Mouse (Mus musculus) thymus, adult 2 months (tissue): ENCODE measurements around the gene Gabarap. TPM values are rescaled to one million over a fixed set of nuclear protein-coding genes. Genes with fewer than 3 reads are reported as not detected.

Experiments used
- DNase-seq: peaks from one replicate; pipeline ENCODE4 v3.0.0; 2021
- H3K27ac ChIP-seq: fragments of 200-500 bp; 2 replicates; pipeline ENCODE4 v1.5.1; 2012; ENCODE audit warnings: low read length, control low read depth; ENCODE audit not compliant: control insufficient read depth, insufficient read depth
- H3K27me3 ChIP-seq: fragments of 200-500 bp; 2 replicates; pipeline ENCODE4 v1.6.1; 2012; ENCODE audit warnings: mild to moderate bottlenecking, low read length, moderate library complexity, mixed read lengths; ENCODE audit not compliant: control insufficient read depth, insufficient read depth
- H3K36me3 ChIP-seq: fragments of 200-500 bp; 2 replicates; pipeline ENCODE4 v1.6.1; 2012; ENCODE audit warnings: mild to moderate bottlenecking, low read length, moderate library complexity; ENCODE audit not compliant: control insufficient read depth, insufficient read depth
- H3K4me1 ChIP-seq: fragments of 200-500 bp; replicated peaks from 2 replicates; pipeline ENCODE4 v1.6.1; 2012; ENCODE audit warnings: low read length; ENCODE audit not compliant: control insufficient read depth, insufficient read depth
- H3K4me3 ChIP-seq: fragments of 200-500 bp; 2 replicates; pipeline ENCODE4 v1.5.1; 2012; ENCODE audit warnings: mild to moderate bottlenecking, low read length, control low read depth, moderate library complexity; ENCODE audit not compliant: control insufficient read depth, insufficient read depth
- CTCF ChIP-seq: fragments of 200-500 bp; IDR thresholded peaks from 2 replicates; pipeline ENCODE4 v1.5.1; 2012; ENCODE audit warnings: mild to moderate bottlenecking, control low read depth, low read length, moderate library complexity, borderline replicate concordance; ENCODE audit not compliant: control insufficient read depth, poor library complexity, insufficient read depth; ENCODE audit errors: extremely low read depth
- POLR2A ChIP-seq: fragments of 200-500 bp; IDR thresholded peaks from 2 replicates; pipeline ENCODE4 v1.6.1; 2012; ENCODE audit warnings: mild to moderate bottlenecking, low read length, control low read depth, moderate library complexity; ENCODE audit not compliant: control insufficient read depth, poor library complexity, insufficient read depth; ENCODE audit errors: extremely low read depth
- WGBS: fragments of 180-500 bp; shearing (Covaris S2); methylation state at CpG from one replicate; pipeline ENCODE4 v1.1.7; 2018; 5-methylcytosine and 5-hydroxymethylcytosine counted together
- polyA plus RNA-seq: library from polyadenylated mRNA; depleted of rRNA; stranded (reverse); fragments of >200 nt; gene quantifications from 2 replicates; pipeline ENCODE4 v1.2.3, GENCODE M21; 2012

The Gabarap gene
- polyA plus RNA-seq, 1 experiment, result 395 TPM

DNA sequence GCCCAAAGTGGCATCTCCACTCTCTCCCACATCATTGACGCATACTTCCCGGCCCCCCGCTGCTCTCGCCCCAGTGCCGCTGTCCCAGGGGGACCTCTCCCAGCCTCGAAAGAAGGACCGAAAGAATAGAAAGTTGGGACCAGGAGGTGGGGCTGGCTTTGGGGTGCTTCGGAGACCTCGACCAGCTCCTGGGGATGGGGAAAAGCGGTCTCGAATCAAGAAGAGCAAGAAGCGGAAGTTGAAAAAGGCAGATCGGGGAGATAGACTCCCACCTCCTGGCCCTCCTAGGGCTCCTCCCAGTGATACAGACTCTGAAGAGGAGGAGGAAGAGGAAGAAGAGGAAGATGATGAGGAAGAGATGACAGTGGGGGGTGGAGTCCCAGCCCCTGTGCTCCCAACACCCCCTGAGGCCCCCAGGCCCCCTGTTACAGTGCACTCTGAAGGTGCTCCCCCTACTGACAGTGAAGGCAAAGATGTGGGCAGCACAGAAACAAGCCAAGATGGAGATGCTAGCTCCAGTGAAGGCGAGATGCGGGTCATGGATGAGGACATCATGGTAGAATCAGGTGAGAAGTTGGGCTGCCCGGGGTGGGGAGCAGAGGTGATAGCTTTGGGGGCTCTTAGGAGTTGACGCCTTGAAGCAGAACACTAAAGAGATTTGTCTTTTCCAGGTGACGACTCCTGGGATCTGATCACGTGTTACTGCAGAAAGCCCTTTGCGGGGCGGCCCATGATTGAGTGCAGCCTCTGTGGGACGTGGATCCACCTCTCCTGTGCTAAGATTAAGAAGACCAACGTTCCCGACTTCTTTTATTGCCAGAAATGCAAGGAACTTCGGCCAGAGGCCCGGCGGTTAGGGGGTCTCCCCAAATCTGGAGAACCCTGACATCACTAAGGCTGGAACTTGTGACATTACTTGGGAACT lies 7.9 kb downstream of the Gabarap start:
- no peaks in the 10 kb centered on the region for H3K27me3 ChIP-seq
- H3K4me3 ChIP-seq, result no peak overlapping the region
- TF ChIP-seq POLR2A (no peak), CTCF (no peak)
- peak; percentile 35 for DNase-seq
- H3K4me1 ChIP-seq, result peaks cover 13% of the 10 kb centered on the region
- 95% methylated on average over 27 of the region's 27 CpGs for WGBS
- peaks cover 17% of the 10 kb centered on the region for H3K36me3 ChIP-seq
- no peak overlapping the region for H3K27ac ChIP-seq

DNA sequence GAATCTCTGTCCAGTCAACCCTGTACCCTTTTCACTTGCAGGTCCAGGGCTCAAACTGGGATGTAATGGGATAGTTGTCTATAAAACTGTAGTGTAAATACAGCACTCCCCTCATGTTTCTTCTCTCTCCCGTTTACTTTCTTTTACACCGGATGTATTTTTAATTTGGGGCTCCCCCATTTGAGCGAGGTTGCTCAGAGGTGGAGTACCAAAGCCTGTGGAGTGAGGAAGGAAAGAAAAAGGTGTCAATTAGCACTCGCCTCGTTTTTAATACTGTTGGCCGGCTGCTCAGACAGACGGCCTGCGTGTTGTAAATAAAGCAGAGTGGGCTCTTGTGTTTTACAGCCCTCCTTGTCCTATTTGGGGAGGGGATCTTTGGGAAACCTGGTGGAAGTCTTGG lies 8.7 kb downstream of the Gabarap start:
- no peak for DNase-seq
- Histone ChIP-seq H3K36me3 (peaks cover 17% of the 10 kb centered on the region), H3K27me3 (no peaks in the 10 kb centered on the region), H3K27ac (peak overlapping the region; percentile 7; the same call in 1 of the 2 replicates), H3K4me3 (no peak overlapping the region), H3K4me1 (peaks cover 13% of the 10 kb centered on the region)
- TF ChIP-seq CTCF, result no peak
- no peak for TF ChIP-seq POLR2A
- WGBS, result 89% methylated on average over 8 of the region's 8 CpGs

DNA sequence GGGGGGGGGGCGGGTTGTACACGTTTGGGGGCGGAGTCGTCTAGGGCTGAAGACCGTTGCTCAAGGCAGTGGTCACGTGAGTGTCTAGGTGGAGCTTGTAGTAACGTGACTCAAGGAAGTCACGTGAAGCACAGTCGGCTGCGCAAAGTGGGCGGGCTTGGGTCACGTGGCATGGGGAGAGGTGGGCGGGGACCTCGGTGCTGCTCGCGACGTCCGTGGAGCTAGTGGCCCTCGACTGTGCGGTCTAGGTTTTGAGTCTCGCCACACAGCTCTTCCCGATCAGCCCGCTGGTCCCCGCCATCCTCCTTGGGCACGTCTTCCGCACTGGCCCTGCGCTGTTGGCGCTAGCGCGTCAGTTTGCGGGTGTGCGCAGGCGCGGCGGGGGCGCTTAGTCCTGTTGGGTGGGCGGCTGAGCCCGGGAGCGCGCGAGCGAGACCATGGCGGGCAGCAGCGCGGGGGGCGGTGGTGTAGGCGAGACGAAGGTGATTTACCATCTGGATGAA lies 9.5 kb downstream of the Gabarap start, which contains the start of gene Dvl2:
TSS of gene Dvl2 (plus strand) at position 200 of the 503 bp plus-strand sequence.
- DNase-seq, result peak; percentile 85

DNA sequence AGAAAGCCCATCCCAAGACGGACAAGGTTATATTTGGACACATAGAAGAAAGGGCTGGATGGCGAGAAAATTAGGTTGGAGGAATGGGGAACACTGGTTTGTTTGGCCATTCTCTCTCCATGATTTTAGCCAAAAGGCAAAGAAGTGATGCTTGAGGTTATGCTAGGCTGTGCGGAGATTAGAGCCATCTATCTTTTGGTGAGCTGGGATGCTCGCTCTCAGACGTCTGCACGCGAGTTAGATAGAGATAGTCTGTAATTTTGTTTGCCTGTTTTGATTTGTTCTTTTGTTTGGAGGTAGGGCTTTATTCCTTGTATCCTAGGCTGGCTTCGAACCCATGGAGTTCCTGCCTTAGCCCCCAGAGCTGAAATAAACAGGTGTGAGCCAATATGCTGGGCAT lies 10.2 kb downstream of the Gabarap start:
- DNase-seq, result no peak
- H3K27ac ChIP-seq, result no peak overlapping the region
- peaks cover 21% of the 10 kb centered on the region for H3K36me3 ChIP-seq
- WGBS, result 17% methylated on average over 8 of the region's 8 CpGs
- peaks cover 22% of the 10 kb centered on the region for H3K4me1 ChIP-seq
- no peaks in the 10 kb centered on the region for H3K27me3 ChIP-seq
- TF ChIP-seq POLR2A (no peak), CTCF (no peak)
- peak overlapping the region; percentile 59 for H3K4me3 ChIP-seq

More for the DNA sequence above, 9.5 kb downstream of the Gabarap start, which contains the start of gene Dvl2:
- TF ChIP-seq POLR2A, result peak; percentile 28; the same call in 1 of the 2 replicates
- no peak; the same call in 1 of the 2 replicates for TF ChIP-seq CTCF
- WGBS, result under 1% methylated on average over 48 of the region's 48 CpGs
- Histone ChIP-seq H3K27me3 (no peaks in the 10 kb centered on the region), H3K27ac (peak within 1 kb of the TSS; percentile 14; the same call in 1 of the 2 replicates), H3K4me3 (peak within 1 kb of the TSS; percentile 59), H3K36me3 (peaks cover 17% of the 10 kb centered on the region), H3K4me1 (peaks cover 16% of the 10 kb centered on the region)

DNA sequence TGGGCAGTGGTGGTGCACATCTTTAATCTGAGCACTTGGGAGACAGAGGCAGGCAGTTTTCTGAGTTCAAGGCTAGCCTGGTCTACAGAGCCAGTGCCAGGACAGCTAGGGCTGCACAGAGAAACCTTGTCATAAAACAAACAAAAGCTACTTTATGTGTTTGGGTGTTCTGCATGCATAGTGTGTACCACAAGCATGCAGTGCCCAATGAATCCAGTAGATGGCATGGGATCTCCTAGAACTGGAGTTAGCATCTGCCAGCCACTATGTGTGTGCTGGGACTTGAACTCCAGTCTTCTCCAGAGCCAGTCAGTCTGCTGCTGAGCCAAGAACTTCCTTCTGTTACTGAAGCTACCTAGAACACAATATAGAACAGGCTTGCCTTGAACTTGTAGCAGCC lies 10.9 kb downstream of the Gabarap start:
- TF ChIP-seq POLR2A (no peak), CTCF (no peak)
- Histone ChIP-seq H3K36me3 (peaks cover 25% of the 10 kb centered on the region), H3K4me3 (no peak overlapping the region), H3K27me3 (no peaks in the 10 kb centered on the region), H3K27ac (no peak overlapping the region), H3K4me1 (peaks cover 24% of the 10 kb centered on the region)
- peak; percentile 63 for DNase-seq

DNA sequence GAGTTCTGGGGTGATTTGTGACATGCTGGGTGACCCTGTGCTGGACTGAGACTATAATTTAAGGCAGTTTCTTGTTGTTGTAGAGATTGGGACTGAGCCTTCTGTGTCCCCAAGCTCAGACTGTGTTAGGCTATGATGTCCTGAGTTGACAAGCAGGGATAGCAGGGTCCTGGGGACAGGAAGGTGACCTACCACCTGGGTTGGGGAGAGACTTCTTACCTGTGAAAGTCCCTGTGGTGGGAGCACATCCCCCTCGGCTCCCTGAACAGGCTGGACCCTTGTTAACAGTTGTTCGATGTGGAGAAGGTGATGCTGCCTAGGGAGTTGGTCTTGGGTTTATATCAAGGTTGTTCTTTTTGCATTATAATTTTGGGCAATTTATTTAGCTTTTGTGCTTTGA lies 11.5 kb downstream of the Gabarap start:
- DNase-seq, result no peak
- WGBS, result 95% methylated on average over 2 of the region's 2 CpGs
- Histone ChIP-seq H3K27ac (no peak overlapping the region), H3K4me3 (no peak overlapping the region), H3K4me1 (peaks cover 22% of the 10 kb centered on the region), H3K36me3 (peaks cover 31% of the 10 kb centered on the region), H3K27me3 (no peaks in the 10 kb centered on the region)
- TF ChIP-seq POLR2A (no peak), CTCF (no peak)
